Mouse (Mus musculus) layer of hippocampus, postnatal 36 days (tissue): ENCODE results near the gene Zfp800. TPM values are rescaled to one million over a fixed set of nuclear protein-coding genes. Genes with fewer than 3 reads are reported as not detected.

Source experiments
- DNase-seq, 2 experiments: peaks; one replicate each; pipeline ENCODE4 v3.0.0; 2022
- total RNA-seq, 2 experiments: library from RNA; stranded (reverse); gene quantifications; 2 replicates each; pipeline ENCODE4 v1.2.3; 2021

The Zfp800 gene
- total RNA-seq: 10 to 100 TPM; 25.5 to 30.4 TPM

DNA sequence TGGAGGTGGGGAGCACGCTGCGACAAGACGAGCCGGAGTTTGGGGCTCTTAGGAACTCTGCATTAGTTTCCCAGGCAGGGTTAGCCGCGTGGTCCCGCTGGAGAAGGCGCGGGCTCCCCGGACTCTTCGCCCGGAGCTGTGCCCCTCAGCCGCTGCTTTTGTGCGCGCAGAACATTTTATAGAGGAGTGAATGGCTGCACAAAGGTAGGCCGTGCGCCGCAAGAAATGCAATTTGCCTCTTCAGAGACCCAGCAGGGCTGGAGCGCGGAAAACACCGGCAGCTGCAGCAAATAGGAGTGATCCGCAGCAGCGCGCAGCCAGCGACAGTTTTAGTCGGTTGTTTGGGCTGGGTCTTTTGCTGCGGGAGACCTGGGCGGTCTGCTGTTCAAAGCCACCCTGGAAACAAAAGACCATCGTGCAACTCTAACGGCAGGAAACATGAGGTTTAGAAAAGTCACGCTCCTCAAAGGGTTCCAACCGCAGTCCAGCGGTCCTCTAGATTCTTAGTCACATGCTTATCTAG, at the start of gene Zfp800:
Zfp800 (minus strand) TSS at position 325 of the 523 bp plus-strand sequence.
- DNase-seq: peak in 1 of 2 experiments; percentile 16

DNA sequence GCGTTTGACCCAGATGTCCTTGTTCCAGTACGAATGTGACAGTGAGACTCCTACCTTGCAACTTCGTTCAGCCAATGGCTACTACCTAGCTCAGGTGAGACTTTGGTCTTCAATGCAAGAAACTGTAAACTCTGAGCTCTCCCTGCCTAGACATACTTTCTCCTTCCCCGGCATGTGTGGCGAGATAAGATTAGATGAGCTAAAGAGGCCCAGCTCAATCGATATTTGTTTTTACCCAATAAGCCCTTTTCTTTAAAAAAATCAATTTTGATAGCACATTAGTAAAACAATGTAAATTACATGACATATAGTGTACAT, 33.7 kb upstream of the Zfp800 start:
- no peak for DNase-seq

DNA sequence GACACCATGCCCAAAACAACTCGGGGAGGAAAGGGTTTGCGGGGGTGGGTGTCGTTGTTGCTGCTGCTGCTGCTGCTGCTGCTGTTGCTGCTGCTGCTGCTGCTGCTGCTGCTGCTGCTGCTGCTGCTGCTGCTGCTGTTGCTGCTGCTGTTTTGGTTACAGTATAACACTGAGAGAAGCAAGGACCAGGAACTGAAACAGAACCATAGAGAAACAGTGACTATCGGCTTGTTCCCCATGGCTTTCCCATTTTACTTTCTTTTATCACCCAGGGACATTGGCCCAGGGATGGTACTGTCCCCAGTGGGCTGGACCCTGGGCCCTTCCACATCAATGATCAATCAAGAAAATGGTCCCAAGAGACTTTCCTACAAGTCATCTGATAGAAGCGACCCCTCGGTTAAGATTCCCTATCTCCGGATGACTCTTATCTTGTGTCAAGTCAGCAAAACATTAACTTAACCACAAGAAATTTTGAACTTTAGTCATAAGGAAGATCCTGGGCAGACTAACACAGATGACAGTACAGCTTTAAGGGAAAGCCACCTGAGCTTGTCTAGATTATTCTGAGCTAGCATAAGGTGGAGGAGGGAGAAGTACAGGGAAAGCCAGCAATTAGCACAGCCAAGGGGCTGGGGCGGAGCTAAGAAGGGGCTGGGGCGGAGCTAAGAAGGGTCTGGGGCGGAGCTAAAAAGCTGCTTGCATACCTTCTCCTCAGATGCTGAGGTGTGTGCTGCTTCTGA, 33.2 kb upstream of the Zfp800 start:
- no peak for DNase-seq

DNA sequence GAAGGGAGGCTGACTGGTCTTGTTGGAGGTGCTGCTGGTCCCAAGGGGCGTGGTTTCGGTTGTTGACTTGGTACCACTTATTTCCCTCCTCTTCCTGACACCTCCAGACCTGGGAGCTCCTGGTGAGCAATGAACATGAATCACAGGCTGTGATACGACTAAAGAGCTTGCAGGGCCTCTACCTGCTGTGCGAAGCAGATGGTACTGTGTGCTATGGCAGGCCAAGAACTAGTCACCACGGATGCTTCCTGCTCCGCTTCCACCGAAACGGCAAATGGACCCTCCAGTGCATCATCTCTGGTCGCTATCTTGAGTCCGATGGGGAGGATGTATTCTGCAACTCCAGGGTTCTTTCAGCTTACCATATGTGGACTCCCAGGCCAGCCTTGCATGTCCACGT, 32.1 kb upstream of the Zfp800 start:
- no peak for DNase-seq

DNA sequence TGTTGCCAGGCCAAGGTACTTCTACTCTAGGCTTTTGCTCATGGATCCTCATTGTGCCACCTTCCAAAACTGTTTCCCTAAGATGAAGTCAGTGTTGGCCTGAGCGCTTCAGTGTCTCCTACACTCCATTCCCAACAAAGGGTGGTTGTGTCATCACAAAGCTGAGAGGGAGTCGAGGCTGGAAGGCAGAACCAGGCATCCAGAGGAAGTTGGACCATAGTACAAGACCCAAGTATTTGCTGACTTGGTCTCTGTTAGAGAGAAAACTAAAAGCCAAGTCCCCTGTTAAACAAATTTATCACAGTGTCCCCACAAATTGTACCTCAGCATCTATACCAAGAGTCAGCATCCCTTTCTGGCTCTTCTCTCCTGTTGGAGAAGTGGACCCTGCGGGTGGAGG, 30.5 kb upstream of the Zfp800 start, which contains the start of gene Gcc1:
Gcc1 (minus strand) TSS at position 101 of the 400 bp plus-strand sequence.
- DNase-seq: no peak

DNA sequence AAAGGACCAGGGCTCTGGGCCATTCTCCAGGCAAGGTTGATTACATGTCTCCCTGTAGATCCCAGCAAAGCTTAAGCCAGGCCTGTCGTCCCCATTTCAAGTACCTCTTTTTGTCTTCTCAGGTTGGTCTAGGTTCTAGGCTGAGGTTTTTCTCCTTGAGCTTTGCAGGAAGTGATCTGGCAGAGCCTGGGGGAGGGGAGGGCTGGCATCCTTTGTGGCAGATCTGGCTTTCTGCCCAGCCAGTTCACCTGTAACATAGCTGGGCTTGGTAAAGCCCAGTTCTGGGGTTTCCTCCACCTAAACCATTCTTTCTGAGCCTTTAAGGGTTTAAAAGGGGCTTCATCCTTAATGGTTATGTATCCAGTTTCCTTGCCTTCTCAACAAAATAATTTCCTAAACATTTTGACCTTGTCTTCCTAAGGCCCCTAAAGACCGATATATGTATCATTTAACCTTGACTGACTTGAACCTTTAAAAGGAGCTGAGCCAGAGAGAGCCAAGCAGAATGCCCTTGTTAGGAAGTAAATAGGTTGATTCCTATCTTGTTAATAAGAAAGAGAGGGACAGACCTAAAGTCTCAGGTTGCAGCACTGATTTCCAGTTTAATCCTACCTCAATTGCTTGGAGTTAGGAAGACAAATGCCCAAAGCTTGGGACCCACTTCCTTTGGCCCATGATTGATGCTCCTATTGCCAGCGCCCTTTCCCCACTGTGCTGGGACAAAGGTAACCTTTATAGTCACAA, 29.5 kb upstream of the Zfp800 start, which contains the start of gene Fscn3:
Fscn3 (plus strand) TSS at position 694 of the 744 bp plus-strand sequence.
- DNase-seq: no peak

DNA sequence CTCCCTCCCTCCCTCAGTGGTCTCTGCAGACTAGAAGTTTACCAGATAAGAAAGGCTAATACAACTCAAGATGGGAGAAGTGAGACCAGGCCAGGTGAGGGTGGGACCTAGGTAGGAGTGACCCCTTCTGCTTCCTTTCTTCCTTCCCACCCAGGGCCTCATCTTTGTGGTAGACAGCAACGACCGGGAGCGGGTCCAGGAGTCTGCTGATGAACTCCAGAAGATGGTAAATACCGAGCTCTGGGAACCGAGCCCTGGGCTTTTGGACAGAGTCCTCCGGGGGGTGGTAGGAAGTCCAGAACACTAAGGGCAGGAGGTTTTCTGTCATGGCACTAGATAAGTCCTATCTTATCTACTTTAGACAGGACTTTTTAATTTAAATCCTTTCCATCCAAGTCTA, 27.2 kb upstream of the Zfp800 start:
- DNase-seq: no peak

DNA sequence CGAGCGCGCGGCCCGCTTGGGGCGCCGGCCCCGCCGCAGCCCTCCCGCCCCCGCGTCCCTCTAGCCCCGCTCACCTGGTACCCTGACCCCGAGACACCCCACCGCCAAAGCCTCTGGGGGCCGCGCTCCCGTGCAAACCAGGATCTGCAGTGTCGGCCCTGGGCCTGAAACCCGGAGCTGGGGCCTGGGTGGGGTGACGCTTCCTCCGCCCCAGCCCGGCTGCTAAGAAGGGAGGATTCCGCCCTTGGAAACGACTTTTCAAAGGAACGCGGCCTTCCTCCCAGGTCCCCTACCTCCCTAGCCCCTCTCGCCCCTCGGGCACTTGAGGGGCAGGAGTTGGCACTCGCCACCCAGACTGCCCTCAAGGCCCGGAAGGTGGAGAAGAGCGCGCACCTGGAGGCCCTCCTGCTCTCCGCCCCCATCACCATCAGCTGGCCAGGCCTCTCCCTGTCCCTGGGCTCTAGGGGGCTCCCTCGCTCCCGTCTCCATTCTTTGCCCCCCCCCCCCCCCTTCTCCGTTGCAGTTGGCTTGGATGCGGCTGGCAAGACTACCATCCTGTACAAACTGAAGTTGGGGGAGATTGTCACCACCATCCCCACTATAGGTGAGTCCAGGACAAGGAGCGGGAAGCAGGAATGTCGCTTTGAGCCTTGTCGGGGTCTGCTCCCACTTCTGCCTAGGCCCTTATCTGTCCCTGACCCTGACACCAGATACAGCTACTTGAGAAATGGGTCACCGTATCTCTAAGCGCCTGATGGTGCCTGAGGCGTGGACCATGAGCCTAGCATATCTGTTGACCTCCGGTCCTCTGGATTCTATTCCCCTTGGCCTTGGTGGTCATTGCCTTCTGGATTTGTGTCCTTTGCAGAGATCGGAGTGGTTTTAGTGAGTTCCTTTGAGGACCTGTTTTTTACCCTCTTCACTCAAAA, 26.2 kb upstream of the Zfp800 start:
- peak; percentile 60 to 62 for DNase-seq

DNA sequence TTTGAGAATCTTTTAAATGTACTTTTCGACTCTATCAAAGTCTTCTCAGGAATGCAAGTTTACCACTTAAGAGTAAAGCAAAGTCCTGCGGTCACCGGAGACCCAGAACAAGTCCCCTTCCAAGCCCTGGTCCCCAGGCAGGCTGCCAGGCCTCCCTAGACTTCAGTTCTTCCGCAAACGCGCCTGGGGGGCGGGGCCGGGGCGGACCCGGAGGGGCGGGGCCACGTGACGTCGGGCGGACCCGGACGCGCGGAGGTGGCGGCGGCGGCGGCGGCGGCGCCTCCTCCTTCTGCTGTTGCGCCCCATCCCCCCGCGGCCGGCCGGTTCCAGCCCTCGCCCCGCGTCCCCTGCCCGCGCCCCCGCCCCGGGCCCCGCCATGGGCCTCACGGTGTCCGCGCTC, 25.5 kb upstream of the Zfp800 start, which contains the start of gene Arf5:
Arf5 (plus strand) TSS at position 248 of the 400 bp plus-strand sequence.
- peak; percentile 91 to 92 for DNase-seq

DNA sequence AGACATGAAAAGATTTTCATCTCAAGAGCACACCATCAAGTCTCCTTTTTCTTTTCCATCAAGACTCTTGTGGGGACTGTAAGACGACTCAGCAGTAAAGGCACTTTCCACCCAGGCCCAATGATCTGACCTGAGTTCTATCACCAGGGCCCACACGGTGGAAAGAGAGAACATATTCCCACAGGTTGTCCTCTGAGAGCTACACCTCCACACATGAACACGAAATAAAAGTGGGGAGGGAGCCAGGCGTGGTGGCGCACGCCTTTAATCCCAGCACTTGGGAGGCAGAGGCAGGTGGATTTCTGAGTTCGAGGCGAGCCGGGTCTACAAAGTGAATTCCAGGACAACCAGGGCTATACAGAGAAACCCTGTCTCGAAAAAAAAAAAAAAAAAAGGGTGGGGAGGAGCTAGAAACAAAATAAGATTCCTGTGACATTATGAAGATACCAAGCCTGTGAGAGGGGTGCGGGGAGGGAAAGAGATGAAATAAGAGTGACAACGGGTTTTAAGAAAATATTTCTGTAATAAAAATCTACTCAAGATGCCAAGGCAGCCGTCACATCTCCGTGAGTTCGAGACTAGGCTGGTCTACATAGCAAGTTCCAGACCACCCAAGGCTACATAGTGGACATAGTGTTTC, 25.0 kb upstream of the Zfp800 start:
- no peak for DNase-seq

DNA sequence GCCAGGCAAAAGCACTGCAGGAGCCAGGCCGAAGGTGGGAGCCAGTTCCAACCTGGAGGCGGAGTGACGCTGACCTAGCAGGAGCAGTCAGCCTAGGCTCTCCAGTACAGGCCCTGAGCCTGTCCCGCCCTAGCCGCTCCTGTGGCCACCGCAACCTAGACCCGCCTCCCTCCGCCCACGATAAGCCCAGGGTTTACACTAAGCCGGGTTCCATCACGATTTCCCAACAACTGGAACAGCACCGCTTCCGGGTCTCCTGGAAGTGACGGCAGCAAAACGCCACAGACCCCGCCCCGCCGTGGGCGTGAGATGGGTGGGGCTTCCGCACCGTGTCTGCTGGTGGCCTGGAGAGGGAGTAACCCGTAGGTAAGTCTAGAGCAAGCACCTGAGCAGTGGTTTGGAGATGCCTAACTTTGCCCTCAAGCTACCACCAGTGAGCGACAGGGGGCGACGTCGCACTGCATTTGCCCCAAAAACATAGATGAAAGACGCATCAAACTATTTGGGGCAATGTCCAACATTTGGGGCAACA, 23.7 kb upstream of the Zfp800 start:
- peak; percentile 92 to 94 for DNase-seq

DNA sequence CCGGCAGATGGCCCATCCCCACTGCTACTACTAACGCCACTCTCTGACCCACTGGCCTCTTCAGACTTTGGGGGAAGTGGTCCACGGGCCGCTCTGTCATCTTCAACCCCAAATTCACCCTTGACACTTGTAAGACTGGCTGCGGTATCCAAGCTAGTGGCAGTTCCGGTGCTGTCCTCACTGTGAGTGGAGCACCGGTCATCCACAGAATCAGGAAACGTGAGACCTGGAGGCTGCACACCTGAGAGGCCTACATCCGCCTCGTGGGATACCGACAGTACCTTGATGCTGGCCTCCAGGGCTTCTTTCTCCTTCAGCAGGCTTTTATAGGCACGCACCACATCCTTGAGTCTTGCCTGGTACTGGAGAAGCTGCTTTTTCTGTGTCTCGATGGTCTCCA, 23.1 kb upstream of the Zfp800 start:
- DNase-seq: no peak

DNA sequence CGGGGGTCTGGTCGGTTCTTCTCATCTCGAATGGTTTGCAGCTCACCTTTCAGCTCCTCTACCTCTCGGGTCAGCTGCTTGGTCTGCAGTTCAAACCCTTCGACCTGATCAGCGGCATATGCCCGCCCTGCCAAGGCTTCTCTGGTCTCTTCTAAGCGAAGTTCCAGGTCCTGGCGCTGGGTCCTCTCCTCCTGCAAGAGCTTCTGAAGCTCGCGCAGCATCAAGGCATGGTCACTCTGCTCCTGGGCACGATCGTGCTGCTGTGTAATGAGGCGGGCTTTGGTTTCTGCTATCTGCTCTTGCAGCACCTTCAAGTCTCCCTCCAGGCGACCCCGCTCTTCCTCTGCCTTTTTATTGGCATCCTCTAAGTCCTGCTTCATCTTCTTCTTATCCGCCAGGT, 22.6 kb upstream of the Zfp800 start:
- DNase-seq: no peak

DNA sequence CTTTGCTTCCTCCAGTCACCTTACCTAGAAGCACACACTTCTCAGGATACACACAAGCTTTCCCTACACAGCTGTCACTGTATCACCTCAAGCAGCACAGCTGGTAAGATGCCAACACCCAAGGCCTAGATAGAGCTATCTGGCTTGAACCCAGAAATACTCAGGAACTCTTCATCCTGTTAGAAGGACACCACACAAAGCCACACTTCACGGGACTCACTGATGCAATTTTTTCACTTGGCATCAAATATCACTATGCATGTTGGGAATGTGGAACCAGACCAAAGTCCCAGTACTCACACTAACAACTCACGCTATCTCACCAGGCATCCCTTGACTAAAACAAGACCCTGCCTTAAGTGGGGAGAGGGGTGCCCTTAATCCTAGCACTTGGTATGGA, 21.9 kb upstream of the Zfp800 start:
- no peak for DNase-seq

DNA sequence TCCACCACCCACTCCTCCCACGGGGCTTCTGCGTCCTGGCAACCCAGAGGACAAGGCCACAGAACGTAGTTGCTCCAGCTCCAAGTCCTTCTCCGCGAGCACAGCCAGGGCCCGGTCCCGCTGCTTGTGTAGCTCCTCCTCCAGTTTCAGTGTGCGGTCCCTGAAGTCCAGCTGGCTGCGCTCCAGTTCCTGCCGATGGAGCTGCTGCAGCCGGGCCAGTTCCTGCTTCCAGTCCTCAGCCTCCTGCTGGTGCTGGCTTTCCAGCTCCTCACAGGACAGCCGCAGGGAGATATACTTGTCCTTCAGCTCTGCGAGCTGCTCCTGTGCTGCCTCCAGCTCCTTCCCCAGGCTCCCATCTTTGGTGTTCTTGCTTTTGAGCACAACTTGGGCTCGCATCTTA, 20.6 kb upstream of the Zfp800 start:
- DNase-seq: peak; percentile 50 to 70

DNA sequence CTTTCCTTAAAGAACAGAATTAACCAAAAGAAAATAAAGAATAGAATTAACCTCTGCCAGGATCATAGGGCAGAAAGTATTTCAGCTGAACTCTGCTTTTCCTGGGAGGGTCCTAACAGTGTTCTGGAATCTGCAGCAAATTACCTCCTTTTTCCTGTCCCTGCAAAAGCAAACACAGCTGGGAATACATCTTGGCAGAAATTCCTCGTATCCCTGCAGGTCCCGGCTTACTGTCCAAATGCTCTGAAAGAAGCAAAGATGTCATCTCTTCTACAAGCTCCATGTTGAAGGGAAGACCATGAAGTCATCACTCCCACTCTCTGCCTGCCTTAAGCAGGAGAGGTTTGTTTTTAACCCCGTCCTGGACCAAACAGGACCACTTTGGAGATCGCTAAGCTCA, 19.2 kb upstream of the Zfp800 start:
- no peak for DNase-seq

DNA sequence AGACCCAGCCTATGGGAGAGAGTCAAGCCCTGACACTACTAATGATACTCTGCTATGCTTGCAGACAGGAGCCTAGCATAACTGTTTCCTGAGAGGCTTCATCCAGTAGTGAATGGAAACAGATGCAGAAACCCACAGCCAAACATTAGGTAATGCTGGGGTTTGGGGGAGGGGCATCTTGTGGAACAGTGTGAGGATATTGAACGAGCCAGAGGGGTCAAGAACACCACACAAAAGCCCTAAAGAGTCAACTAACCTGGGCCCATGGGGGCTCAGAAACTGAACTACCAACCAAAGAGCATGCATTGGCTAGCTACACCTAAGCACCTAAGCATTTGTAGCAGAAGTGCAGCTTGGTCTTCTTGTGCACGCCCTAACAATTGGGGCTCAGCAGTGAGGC, 13.4 kb upstream of the Zfp800 start:
- DNase-seq: no peak

DNA sequence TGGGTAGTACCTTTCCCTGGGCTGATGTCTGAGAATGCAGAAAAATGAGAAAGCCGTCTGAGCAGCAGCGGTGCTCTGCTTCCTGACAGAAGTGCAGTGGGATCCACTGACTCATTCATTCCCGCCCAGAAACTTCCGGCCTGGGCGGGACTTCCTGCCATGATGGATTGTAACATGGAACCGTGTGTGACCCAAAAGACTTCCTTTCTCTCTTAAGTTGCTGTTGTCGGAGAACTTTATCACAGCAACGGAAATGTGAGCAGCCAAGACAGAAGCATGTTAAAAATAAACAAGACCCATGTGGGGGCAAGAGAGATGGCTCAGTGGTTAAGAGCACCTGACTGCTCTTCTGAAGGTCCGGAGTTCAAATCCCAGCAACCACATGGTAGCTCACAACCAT, 12.2 kb upstream of the Zfp800 start:
- DNase-seq: no peak

DNA sequence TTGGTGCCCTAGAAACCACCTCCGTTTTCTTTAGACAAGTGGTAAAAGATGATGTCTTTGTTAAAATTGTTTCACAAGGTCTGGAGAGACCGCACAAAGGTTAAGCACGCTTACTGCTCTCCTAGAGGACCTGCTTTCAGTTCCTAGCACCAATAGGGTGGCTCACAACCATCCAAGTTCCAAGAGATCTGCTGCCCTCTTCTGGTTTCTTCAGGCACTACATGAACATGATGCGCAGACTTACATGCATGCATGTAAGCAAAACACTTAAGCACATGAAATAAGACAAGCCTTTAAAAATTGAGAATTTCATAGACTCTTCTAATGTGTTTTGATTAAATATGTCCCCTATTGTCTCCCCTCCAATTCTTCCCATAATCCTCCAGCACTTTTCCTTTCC, 2.0 kb upstream of the Zfp800 start:
- DNase-seq: no peak

DNA sequence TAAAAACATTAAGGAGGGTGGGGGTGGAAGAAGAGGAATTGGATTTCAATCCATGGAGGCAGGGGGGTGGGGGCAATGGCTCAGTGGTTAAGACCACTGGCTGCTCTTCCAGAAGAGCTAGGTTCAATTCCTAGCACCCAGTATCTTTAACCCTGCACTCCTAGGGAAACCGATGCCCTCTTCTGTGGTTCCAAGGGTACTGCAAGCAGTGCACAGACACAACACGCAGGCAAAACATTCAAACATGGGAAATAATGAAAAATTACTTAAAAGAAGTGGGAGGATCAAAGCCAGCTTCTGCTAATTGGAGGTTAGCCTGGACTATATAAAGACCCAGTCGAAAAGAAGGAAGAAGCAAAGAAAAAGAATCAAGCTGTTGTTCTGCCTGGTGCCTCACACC, 921 bp upstream of the Zfp800 start:
- DNase-seq: no peak

DNA sequence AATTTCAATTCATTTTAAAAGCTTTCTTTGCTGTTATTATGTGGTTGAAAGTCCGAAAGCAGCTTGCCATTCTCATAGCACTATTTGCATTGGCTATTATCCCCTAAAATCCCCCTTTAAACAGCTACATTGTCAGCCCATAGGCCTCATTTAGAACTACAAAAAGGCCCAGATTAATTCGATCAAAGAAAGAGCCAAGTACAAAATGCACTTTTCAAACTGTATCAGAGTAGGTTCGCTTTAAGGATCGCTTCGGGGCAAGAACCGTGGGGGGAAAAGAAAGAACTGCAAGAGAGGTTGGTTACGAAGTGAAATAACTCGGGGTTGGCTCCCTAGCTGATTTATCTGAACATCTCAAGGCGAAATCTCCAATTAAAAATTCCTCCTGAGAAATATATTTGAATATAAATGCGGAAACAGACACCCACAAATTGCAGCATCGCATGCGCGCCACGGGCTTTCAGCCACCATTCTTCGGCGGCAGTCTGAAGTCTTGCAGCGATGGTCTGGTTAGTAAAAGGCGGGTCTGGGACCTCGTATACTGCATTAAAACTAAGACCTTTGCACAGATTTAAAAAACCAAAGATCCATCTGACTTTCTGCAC, 850 bp downstream of the Zfp800 start:
- peak; percentile 28 to 37 for DNase-seq
